Mouse (Mus musculus) adrenal gland (tissue): ENCODE data around the gene Ccp110.

Experiments
- intact Hi-C: fragments of 180-260 bp; cut with DNase I; formaldehyde crosslinking; loops from one replicate; pipeline ENCODE4 v1.15.1; 2025

Ccp110 gene

GRCm38 (mm10) chr7:118766119-118766833 lies 53.9 kb downstream of the Ccp110 start:
- intact Hi-C loops: loop anchor here (1.0 kb wide), 1 partner anchor 229 kb away; the partner anchor contains the start of gene Gprc5b

DNA sequence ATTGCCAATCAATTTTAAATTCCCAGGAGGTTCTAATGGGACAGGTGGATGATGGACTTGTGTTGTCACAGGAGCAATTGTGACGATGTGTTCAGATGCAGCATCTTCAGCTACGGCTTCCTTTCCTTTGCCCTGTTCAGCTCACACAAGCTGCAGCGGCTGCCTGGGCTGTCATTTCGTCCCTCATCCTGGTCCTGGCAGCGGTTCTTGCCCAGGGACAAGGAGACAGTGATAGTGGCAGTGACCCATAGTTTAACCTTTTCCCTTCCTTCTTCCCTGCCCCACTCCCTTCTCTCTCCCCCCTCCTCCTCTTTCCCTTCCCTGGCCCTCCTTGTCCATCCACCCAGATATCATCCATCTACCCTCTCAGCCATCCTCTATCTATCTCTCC lies 54.5 kb downstream of the Ccp110 start:
- intact Hi-C loops: loop anchor here (1.0 kb wide), 1 partner anchor 228 kb away; the partner anchor contains the start of gene Gprc5b

DNA sequence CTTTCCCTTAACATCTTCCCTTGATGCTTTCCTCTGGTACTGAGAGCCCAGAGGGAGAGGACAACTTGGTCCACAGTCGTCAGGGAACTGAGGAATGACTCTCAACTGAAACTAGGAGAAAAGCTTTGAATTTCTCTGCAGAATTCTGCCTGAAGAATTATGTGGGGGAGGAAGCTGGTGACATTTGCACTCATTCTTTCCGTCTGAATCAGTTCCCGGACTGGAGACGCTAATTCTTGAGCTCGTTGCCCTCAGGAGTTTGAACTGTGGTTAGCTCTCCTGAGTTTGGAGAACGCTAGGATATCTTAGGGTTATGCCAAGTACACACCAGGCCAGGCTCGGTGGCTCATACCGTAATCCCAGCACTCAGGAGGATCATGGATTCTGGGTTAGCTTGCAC lies 56.9 kb downstream of the Ccp110 start:
- intact Hi-C loops: no loop called here

GRCm38 (mm10) chr7:118769655-118770054 lies 57.3 kb downstream of the Ccp110 start:
- intact Hi-C loops: no loop called here

- intact Hi-C loops: no loop called here
Observed at GRCm38 (mm10) chr7:118773027-118773426, 60.7 kb downstream of the Ccp110 start.

DNA sequence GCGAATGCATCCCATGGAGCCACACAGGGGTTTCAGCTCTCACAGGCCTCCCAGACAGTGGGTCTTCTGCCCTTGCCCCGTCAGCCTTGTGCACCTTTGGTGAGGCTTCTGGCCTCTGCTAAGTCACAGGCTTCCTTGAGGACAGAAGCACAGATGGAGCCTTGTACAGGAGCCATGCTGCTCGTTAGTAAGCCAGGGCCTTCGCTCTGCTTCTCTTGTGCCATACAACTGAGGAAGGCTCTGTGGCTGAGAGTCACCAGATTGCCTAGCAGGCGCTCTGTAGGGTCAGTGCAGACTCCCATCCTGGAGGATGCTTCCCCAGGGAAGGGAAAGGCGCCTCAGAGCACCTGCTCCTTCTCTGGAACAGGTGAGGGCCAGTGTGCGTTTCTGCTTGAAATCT lies 63.6 kb downstream of the Ccp110 start:
- intact Hi-C loops: no loop called here

DNA sequence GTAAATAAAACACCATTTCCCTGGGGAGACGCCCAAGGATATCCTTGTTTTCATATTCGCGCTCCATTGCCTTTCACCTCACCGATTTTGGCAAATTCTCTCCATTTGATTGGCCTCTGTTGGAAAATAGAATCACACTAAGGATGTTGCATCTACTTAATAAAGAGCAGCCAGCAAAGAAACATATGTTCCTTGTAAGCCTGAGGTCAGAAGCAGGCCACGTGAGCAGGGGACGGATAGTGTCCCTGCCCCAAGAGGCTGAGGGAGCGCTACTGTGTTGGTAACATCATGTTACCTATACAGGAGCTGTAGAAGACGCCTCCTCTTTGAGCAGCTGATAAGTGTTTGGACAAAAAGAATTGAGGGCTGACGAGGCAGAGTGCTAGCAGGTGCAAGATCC lies 64.1 kb downstream of the Ccp110 start:
- intact Hi-C loops: no loop called here

GRCm38 (mm10) chr7:118777598-118778394 lies 65.4 kb downstream of the Ccp110 start:
- intact Hi-C loops: no loop called here

GRCm38 (mm10) chr7:118778561-118778960 lies 66.2 kb downstream of the Ccp110 start:
- intact Hi-C loops: no loop called here

DNA sequence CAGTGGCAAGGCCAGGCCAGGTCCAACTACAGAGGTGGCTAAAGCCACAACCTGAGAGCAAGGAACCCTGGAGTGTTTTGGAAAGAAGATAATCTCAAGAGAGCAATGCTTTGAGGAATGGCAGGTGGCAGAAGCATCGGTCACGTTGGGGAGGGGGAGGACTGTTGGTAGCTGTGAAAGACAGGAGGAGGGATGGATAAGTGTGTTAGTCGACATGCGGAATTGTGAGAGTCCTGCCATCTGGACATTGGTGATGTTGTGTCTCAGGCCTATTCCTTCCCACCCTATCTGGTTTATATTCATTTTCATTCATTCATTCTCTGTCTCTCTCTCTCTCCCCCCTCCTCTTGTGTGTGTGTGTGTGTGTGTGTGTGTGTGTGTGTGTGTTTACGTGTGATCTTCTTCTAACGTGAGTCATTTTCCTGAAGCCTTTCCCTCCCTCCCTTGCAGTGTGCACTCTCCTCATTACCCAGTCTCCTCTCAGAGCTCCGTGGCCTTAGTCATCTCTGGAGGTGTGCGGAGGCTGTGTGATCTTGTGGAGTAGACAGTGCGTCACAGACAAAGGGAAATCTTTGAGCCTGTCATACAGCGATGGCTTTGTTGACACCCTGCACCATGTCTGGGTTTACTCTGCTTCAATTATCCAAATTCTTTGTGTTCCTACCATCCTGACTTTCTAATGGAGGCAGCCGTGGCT lies 71.1 kb downstream of the Ccp110 start:
- intact Hi-C loops: no loop called here

DNA sequence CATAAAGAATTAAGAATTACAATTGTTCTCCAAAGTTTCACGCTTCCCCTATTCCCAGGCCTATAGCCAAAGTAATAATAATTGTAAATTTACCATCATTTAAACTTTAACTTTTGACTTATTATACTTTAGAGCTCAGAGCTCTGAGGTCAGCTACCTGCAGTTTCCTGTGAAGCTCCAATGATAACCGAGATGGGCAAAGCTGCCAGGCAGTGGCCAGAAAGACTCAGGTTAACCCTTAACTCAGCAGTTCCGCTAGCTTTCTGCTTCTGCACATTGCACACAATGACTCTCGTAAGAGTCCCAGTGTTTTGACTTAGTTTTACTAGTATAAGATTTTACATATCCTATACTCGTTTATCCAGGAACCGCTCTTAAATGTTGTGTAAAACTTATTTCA lies 73.7 kb downstream of the Ccp110 start:
- intact Hi-C loops: no loop called here
